Mouse (Mus musculus) left cerebral cortex, adult 2 months (tissue): Measurements from ENCODE around the gene Aak1. TPM values are rescaled to one million over a fixed set of nuclear protein-coding genes. Genes with fewer than 3 reads are reported as not detected.

Experiments used
- DNase-seq, 2 experiments: peaks; one replicate each; pipeline ENCODE4 v3.0.0; 2021 to 2022; ENCODE audit warnings: low spot score in 2 of 2, mixed read lengths in 1 of 2; ENCODE audit errors: extremely low spot score in 1 of 2
- H3K27ac ChIP-seq: fragments of 200-600 bp; 2 replicates; pipeline ENCODE4 v1.8.1; 2022
- H3K4me3 ChIP-seq: fragments of 200-600 bp; 2 replicates; pipeline ENCODE4 v1.8.1; 2022
- CTCF ChIP-seq: fragments of 200-600 bp; IDR thresholded peaks from 2 replicates; pipeline ENCODE4 v1.8.1; 2022; ENCODE audit warnings: antibody characterized with exemption, mild to moderate bottlenecking, moderate library complexity
- intact Hi-C: fragments of 180-260 bp; cut with DNase I; formaldehyde crosslinking; loops from one replicate; pipeline ENCODE4 v1.15.1; 2025
- total RNA-seq, 2 experiments: library from RNA; stranded (reverse); gene quantifications; 2 replicates each; pipeline ENCODE4 v1.2.3; 2021

Gene Aak1
- total RNA-seq, 2 experiments from 2014 or later = 442 to 463 TPM

- peak; percentile 35 to 37 for DNase-seq
- Histone ChIP-seq H3K4me3 (no peak overlapping the region), H3K27ac (peak overlapping the region; percentile 25)
- no peak for TF ChIP-seq CTCF
- intact Hi-C loops = no loop called here
These were observed 97.8 kb downstream of the Aak1 start for GRCm38 (mm10) chr6:86947100-86947499.

GRCm38 (mm10) chr6:86948746-86949145 is 99.4 kb downstream of the Aak1 start:
- Histone ChIP-seq H3K4me3 (no peak overlapping the region), H3K27ac (no peak overlapping the region)
- TF ChIP-seq CTCF = no peak
- intact Hi-C loops = no loop called here
- no peak for DNase-seq

GRCm38 (mm10) chr6:86950141-86950540 is 100.8 kb downstream of the Aak1 start:
- TF ChIP-seq CTCF = no peak
- H3K27ac ChIP-seq = no peak overlapping the region
- intact Hi-C loops = no loop called here
- DNase-seq = no peak
- no peak overlapping the region for H3K4me3 ChIP-seq

- Histone ChIP-seq H3K27ac (no peak overlapping the region), H3K4me3 (no peak overlapping the region)
- TF ChIP-seq CTCF = no peak
- intact Hi-C loops = no loop called here
- no peak for DNase-seq
These were observed 101.5 kb downstream of the Aak1 start for GRCm38 (mm10) chr6:86950733-86951255.

GRCm38 (mm10) chr6:86955741-86956140 is 106.4 kb downstream of the Aak1 start:
- Histone ChIP-seq H3K4me3 (no peak overlapping the region), H3K27ac (peak overlapping the region; percentile 66)
- TF ChIP-seq CTCF = no peak
- no peak for DNase-seq
- intact Hi-C loops = no loop called here

GRCm38 (mm10) chr6:86956206-86956605 is 106.9 kb downstream of the Aak1 start:
- intact Hi-C loops = no loop called here
- no peak for DNase-seq
- Histone ChIP-seq H3K27ac (peak overlapping the region; percentile 25; the same call in 1 of the 2 replicates), H3K4me3 (no peak overlapping the region)
- no peak for TF ChIP-seq CTCF

GRCm38 (mm10) chr6:86959006-86959405 is 109.7 kb downstream of the Aak1 start:
- H3K4me3 ChIP-seq = no peak overlapping the region
- TF ChIP-seq CTCF = no peak
- intact Hi-C loops = no loop called here
- H3K27ac ChIP-seq = no peak overlapping the region
- DNase-seq = no peak

GRCm38 (mm10) chr6:86963987-86964685 is 114.8 kb downstream of the Aak1 start:
- no peak for DNase-seq
- intact Hi-C loops = no loop called here
- Histone ChIP-seq H3K4me3 (no peak overlapping the region), H3K27ac (no peak overlapping the region)
- no peak for TF ChIP-seq CTCF

GRCm38 (mm10) chr6:86967166-86967565 is 117.8 kb downstream of the Aak1 start:
- Histone ChIP-seq H3K4me3 (no peak overlapping the region), H3K27ac (no peak overlapping the region)
- intact Hi-C loops = no loop called here
- DNase-seq = no peak
- TF ChIP-seq CTCF = no peak

- no peak overlapping the region for H3K27ac ChIP-seq
- DNase-seq = no peak
- intact Hi-C loops = no loop called here
- TF ChIP-seq CTCF = no peak
- no peak overlapping the region for H3K4me3 ChIP-seq
These were observed 124.6 kb downstream of the Aak1 start for GRCm38 (mm10) chr6:86973956-86974355.

- no peak for DNase-seq
- Histone ChIP-seq H3K4me3 (no peak overlapping the region), H3K27ac (no peak overlapping the region)
- no peak for TF ChIP-seq CTCF
- intact Hi-C loops = no loop called here
These were observed 129.0 kb downstream of the Aak1 start for GRCm38 (mm10) chr6:86978156-86978908.

GRCm38 (mm10) chr6:86978909-86979265 is 129.6 kb downstream of the Aak1 start:
- intact Hi-C loops = no loop called here
- Histone ChIP-seq H3K27ac (no peak overlapping the region), H3K4me3 (no peak overlapping the region)
- TF ChIP-seq CTCF = no peak
- no peak for DNase-seq
